Mouse (Mus musculus): Measurements from ENCODE around the gene Pqbp1.

Gene Pqbp1

GRCm38 (mm10) chrX:7878495-7878894 lies 20.6 kb downstream of the Pqbp1 start:
- no peak for DNase-seq

GRCm38 (mm10) chrX:7878007-7878419 lies 21.1 kb downstream of the Pqbp1 start, which contains the start of gene Pim2:
Pim2 (plus strand) TSS chrX:7878262.
- DNase-seq: peak; percentile 80 to 89

- no peak for DNase-seq
These were observed 29.2 kb downstream of the Pqbp1 start for GRCm38 (mm10) chrX:7869826-7870225.

- DNase-seq: no peak
These were observed 30.6 kb downstream of the Pqbp1 start for GRCm38 (mm10) chrX:7868506-7868905.

- no peak for DNase-seq
These were observed 31.9 kb downstream of the Pqbp1 start for GRCm38 (mm10) chrX:7867141-7867540.

- DNase-seq: no peak
These were observed 33.3 kb downstream of the Pqbp1 start for GRCm38 (mm10) chrX:7865786-7866185.

- no peak for DNase-seq
These were observed 33.7 kb downstream of the Pqbp1 start for GRCm38 (mm10) chrX:7865343-7865742.

- DNase-seq: no peak
These were observed 34.5 kb downstream of the Pqbp1 start for GRCm38 (mm10) chrX:7864551-7864950.

GRCm38 (mm10) chrX:7863181-7863580 lies 35.9 kb downstream of the Pqbp1 start:
- no peak for DNase-seq

- DNase-seq: no peak
These were observed 39.8 kb downstream of the Pqbp1 start for GRCm38 (mm10) chrX:7859191-7859753.

- DNase-seq: peak; percentile 56 to 65
These were observed 44.5 kb downstream of the Pqbp1 start for GRCm38 (mm10) chrX:7854578-7854977.

- no peak for DNase-seq
These were observed 51.2 kb downstream of the Pqbp1 start for GRCm38 (mm10) chrX:7847845-7848244.
